Mouse (Mus musculus): ENCODE measurements at regions not wholly inside any gene's neighbourhood (a gene's known extent, or its start where the extent isn't known, plus 50 kb on each side); places are given as distances from the start of the nearest gene placed in this dataset.

- H3K4me3 ChIP-seq, result no peak overlapping the region
- no peak overlapping the region for H3K9ac ChIP-seq (replicated peaks)
- H3K27me3 ChIP-seq, result no peaks in the 10 kb centered on the region
- WGBS, result 91% methylated on average over 4 of the region's 4 CpGs
- H3K36me3 ChIP-seq, result no peaks in the 10 kb centered on the region
- no peak for ATAC-seq (ENCODE audit: low FRiP score, low read depth)
- no peak overlapping the region for H3K4me2 ChIP-seq (replicated peaks)
- no peaks in the 10 kb centered on the region for H3K4me1 ChIP-seq
- H3K27ac ChIP-seq (replicated peaks), result no peak overlapping the region
- H3K9me3 ChIP-seq, result no peaks in the 10 kb centered on the region
These were observed 263.9 kb upstream of the Nr4a3 start for GRCm38 (mm10) chr4:47781039-47781438.

GRCm38 (mm10) chr4:47796977-47797376 is 248.0 kb upstream of the Nr4a3 start:
- H3K9me3 ChIP-seq, result no peaks in the 10 kb centered on the region
- H3K27me3 ChIP-seq, result no peaks in the 10 kb centered on the region
- no peak overlapping the region for H3K9ac ChIP-seq (replicated peaks)
- no peaks in the 10 kb centered on the region for H3K36me3 ChIP-seq
- no peak for ATAC-seq (ENCODE audit: low FRiP score, low read depth)
- H3K4me1 ChIP-seq, result no peaks in the 10 kb centered on the region
- WGBS, result 92% methylated on average over 4 of the region's 4 CpGs
- no peak overlapping the region for H3K4me3 ChIP-seq
- H3K4me2 ChIP-seq (replicated peaks), result no peak overlapping the region
- H3K27ac ChIP-seq (replicated peaks), result no peak overlapping the region

GRCm38 (mm10) chr4:47799165-47799564 is 245.8 kb upstream of the Nr4a3 start:
- Histone ChIP-seq H3K9ac (replicated peaks) (no peak overlapping the region), H3K27me3 (no peaks in the 10 kb centered on the region), H3K27ac (replicated peaks) (no peak overlapping the region), H3K36me3 (no peaks in the 10 kb centered on the region), H3K4me1 (no peaks in the 10 kb centered on the region), H3K4me2 (replicated peaks) (no peak overlapping the region), H3K9me3 (no peaks in the 10 kb centered on the region), H3K4me3 (no peak overlapping the region)
- ATAC-seq (ENCODE audit: low FRiP score, low read depth), result no peak
- 96% methylated on average over 5 of the region's 5 CpGs for WGBS

- H3K4me2 ChIP-seq (replicated peaks), result no peak overlapping the region
- 89% methylated on average over 3 of the region's 3 CpGs for WGBS
- no peak overlapping the region for H3K9ac ChIP-seq (replicated peaks)
- ATAC-seq (ENCODE audit: low FRiP score, low read depth), result no peak
- H3K4me1 ChIP-seq, result no peaks in the 10 kb centered on the region
- no peaks in the 10 kb centered on the region for H3K27me3 ChIP-seq
- no peak overlapping the region for H3K27ac ChIP-seq (replicated peaks)
- no peaks in the 10 kb centered on the region for H3K9me3 ChIP-seq
- H3K36me3 ChIP-seq, result no peaks in the 10 kb centered on the region
- no peak overlapping the region for H3K4me3 ChIP-seq
These were observed 241.8 kb upstream of the Nr4a3 start for GRCm38 (mm10) chr4:47803111-47803510.

GRCm38 (mm10) chr4:47807877-47808276 is 237.1 kb upstream of the Nr4a3 start:
- Histone ChIP-seq H3K4me2 (replicated peaks) (no peak overlapping the region), H3K27me3 (no peaks in the 10 kb centered on the region), H3K27ac (replicated peaks) (no peak overlapping the region), H3K4me1 (no peaks in the 10 kb centered on the region), H3K36me3 (no peaks in the 10 kb centered on the region), H3K9me3 (no peaks in the 10 kb centered on the region), H3K9ac (replicated peaks) (no peak overlapping the region), H3K4me3 (no peak overlapping the region)
- ATAC-seq (ENCODE audit: low FRiP score, low read depth), result no peak
- WGBS, result 15% methylated on average over 3 of the region's 3 CpGs

GRCm38 (mm10) chr4:47814030-47814429 is 230.9 kb upstream of the Nr4a3 start:
- Histone ChIP-seq H3K9me3 (no peaks in the 10 kb centered on the region), H3K27me3 (no peaks in the 10 kb centered on the region), H3K4me3 (no peak overlapping the region), H3K36me3 (no peaks in the 10 kb centered on the region), H3K27ac (replicated peaks) (no peak overlapping the region), H3K9ac (replicated peaks) (no peak overlapping the region), H3K4me1 (no peaks in the 10 kb centered on the region), H3K4me2 (replicated peaks) (no peak overlapping the region)
- no peak for ATAC-seq (ENCODE audit: low FRiP score, low read depth)
- WGBS, result 77% methylated on average over 7 of the region's 7 CpGs

GRCm38 (mm10) chr4:47818371-47819159 is 226.4 kb upstream of the Nr4a3 start:
- no peak overlapping the region for H3K4me3 ChIP-seq
- 92% methylated on average over 18 of the region's 18 CpGs for WGBS
- H3K9me3 ChIP-seq, result no peaks in the 10 kb centered on the region
- no peaks in the 10 kb centered on the region for H3K36me3 ChIP-seq
- ATAC-seq (ENCODE audit: low FRiP score, low read depth), result no peak
- H3K27me3 ChIP-seq, result no peaks in the 10 kb centered on the region
- H3K4me2 ChIP-seq (replicated peaks), result no peak overlapping the region
- H3K27ac ChIP-seq (replicated peaks), result no peak overlapping the region
- no peak overlapping the region for H3K9ac ChIP-seq (replicated peaks)
- no peaks in the 10 kb centered on the region for H3K4me1 ChIP-seq

- Histone ChIP-seq H3K9ac (replicated peaks) (no peak overlapping the region), H3K4me2 (replicated peaks) (no peak overlapping the region), H3K9me3 (no peaks in the 10 kb centered on the region), H3K27me3 (no peaks in the 10 kb centered on the region), H3K36me3 (no peaks in the 10 kb centered on the region), H3K4me1 (no peaks in the 10 kb centered on the region), H3K27ac (replicated peaks) (no peak overlapping the region), H3K4me3 (no peak overlapping the region)
- WGBS, result 87% methylated on average over 1 of the region's 1 CpGs
- no peak for ATAC-seq (ENCODE audit: low FRiP score, low read depth)
These were observed 224.4 kb upstream of the Nr4a3 start for GRCm38 (mm10) chr4:47820562-47820961.

- Histone ChIP-seq H3K4me3 (no peak overlapping the region), H3K9ac (replicated peaks) (no peak overlapping the region), H3K9me3 (no peaks in the 10 kb centered on the region), H3K36me3 (no peaks in the 10 kb centered on the region), H3K4me2 (replicated peaks) (no peak overlapping the region), H3K27me3 (no peaks in the 10 kb centered on the region), H3K4me1 (no peaks in the 10 kb centered on the region), H3K27ac (replicated peaks) (no peak overlapping the region)
- 84% methylated on average over 9 of the region's 9 CpGs for WGBS
- ATAC-seq (ENCODE audit: low FRiP score, low read depth), result no peak
These were observed 221.7 kb upstream of the Nr4a3 start for GRCm38 (mm10) chr4:47823299-47823698.

- no peaks in the 10 kb centered on the region for H3K4me1 ChIP-seq
- no peaks in the 10 kb centered on the region for H3K27me3 ChIP-seq
- no peak overlapping the region for H3K4me3 ChIP-seq
- no peaks in the 10 kb centered on the region for H3K36me3 ChIP-seq
- no peak overlapping the region for H3K4me2 ChIP-seq (replicated peaks)
- no peak overlapping the region for H3K9ac ChIP-seq (replicated peaks)
- ATAC-seq (ENCODE audit: low FRiP score, low read depth), result no peak
- H3K9me3 ChIP-seq, result no peaks in the 10 kb centered on the region
- no peak overlapping the region for H3K27ac ChIP-seq (replicated peaks)
- 87% methylated on average over 15 of the region's 15 CpGs for WGBS
These were observed 220.9 kb upstream of the Nr4a3 start for GRCm38 (mm10) chr4:47824083-47824482.

GRCm38 (mm10) chr4:47832905-47833304 is 212.0 kb upstream of the Nr4a3 start:
- H3K27me3 ChIP-seq, result no peaks in the 10 kb centered on the region
- H3K4me3 ChIP-seq, result no peak overlapping the region
- H3K27ac ChIP-seq (replicated peaks), result no peak overlapping the region
- no peak for ATAC-seq (ENCODE audit: low FRiP score, low read depth)
- no peaks in the 10 kb centered on the region for H3K36me3 ChIP-seq
- no peaks in the 10 kb centered on the region for H3K4me1 ChIP-seq
- 80% methylated on average over 2 of the region's 2 CpGs for WGBS
- H3K4me2 ChIP-seq (replicated peaks), result no peak overlapping the region
- H3K9me3 ChIP-seq, result no peaks in the 10 kb centered on the region
- no peak overlapping the region for H3K9ac ChIP-seq (replicated peaks)

- H3K9me3 ChIP-seq, result no peaks in the 10 kb centered on the region
- H3K27ac ChIP-seq (replicated peaks), result no peak overlapping the region
- 86% methylated on average over 2 of the region's 2 CpGs for WGBS
- H3K9ac ChIP-seq (replicated peaks), result no peak overlapping the region
- no peaks in the 10 kb centered on the region for H3K4me1 ChIP-seq
- no peak overlapping the region for H3K4me3 ChIP-seq
- no peak for ATAC-seq (ENCODE audit: low FRiP score, low read depth)
- H3K36me3 ChIP-seq, result no peaks in the 10 kb centered on the region
- H3K4me2 ChIP-seq (replicated peaks), result no peak overlapping the region
- no peaks in the 10 kb centered on the region for H3K27me3 ChIP-seq
These were observed 206.5 kb upstream of the Nr4a3 start for GRCm38 (mm10) chr4:47838411-47838810.

GRCm38 (mm10) chr4:47842128-47842656 is 202.8 kb upstream of the Nr4a3 start:
- 69% methylated on average over 3 of the region's 3 CpGs for WGBS
- H3K4me1 ChIP-seq, result peaks cover 3% of the 10 kb centered on the region; the same call in 1 of the 2 replicates
- no peaks in the 10 kb centered on the region for H3K36me3 ChIP-seq
- ATAC-seq (ENCODE audit: low FRiP score, low read depth), result no peak
- no peak overlapping the region for H3K4me3 ChIP-seq
- no peak overlapping the region for H3K4me2 ChIP-seq (replicated peaks)
- no peaks in the 10 kb centered on the region for H3K9me3 ChIP-seq
- no peak overlapping the region for H3K27ac ChIP-seq (replicated peaks)
- no peak overlapping the region for H3K9ac ChIP-seq (replicated peaks)
- no peaks in the 10 kb centered on the region for H3K27me3 ChIP-seq
